Mouse (Mus musculus): ENCODE data around the gene Fam118b. TPM values are rescaled to one million over a fixed set of nuclear protein-coding genes. Genes with fewer than 3 reads are reported as not detected.
A peak's percentile ranks its signal among the peaks of the same experiment; 100 is the strongest.

The Fam118b gene
- polyA plus RNA-seq, 1 experiment from 2014 or later: 74.9 TPM

DNA sequence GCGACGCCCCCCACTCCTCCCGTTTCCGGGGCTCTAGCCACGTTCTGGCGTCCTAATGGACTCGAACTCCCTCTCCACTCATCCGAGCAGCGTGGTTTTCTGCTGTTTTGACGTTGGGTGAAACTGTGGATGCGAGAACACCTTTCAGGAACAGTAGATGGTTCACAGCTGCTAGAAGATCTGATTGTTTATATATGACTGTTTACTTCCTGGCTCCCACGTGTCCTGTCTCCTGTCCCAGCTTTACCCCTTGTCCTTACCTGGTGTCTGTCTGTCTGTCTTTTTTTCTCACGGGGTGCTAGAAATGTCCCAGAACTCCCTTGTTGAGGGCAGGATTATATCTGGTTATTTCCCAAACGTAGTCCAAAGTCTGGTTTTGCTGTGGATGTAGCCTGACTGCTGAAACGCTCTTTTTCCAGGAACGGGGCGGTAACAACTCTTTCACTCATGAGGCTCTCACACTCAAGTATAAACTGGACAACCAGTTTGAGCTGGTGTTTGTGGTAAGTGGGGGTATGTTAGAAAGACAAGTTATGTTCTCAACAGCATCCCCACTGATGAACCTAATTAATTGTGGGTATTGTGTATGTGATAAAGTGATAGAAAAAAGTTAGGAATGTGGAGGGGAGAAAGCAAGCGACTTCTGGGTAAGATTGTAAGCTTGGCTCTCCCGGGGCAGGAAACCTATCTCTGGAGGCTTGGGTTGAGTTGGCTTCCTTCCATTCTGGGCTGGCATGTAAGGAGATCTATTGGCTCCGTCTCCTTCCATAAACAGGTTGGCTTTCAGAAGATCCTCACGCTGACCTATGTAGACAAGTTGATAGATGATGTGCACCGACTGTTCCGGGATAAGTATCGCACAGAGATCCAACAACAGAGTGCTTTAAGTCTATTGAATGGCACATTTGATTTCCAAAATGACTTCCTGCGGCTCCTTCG, 55.8 kb downstream of the Fam118b start:
- Histone ChIP-seq H3K36me3 (ENCODE audit: control insufficient read depth, insufficient read depth, low read length) (peaks cover 20% of the 10 kb centered on the region), H3K9me3 (ENCODE audit: control insufficient read depth, low read length) (no peaks in the 10 kb centered on the region), H3K4me1 (ENCODE audit: control insufficient read depth, insufficient read depth, low read length) (0 out of 2 replicates have a peak, but pooled peaks cover 4% of the 10 kb centered on the region), H3K4me2 (ENCODE audit: low read depth) (peak overlapping the region; percentile 53), H3K27me3 (ENCODE audit: control insufficient read depth, insufficient read depth, low read length) (no peaks in the 10 kb centered on the region), H3K9ac (ENCODE audit: low read length) (peak overlapping the region; percentile 71), H3K27ac (ENCODE audit: low read depth, low read length) (no peak overlapping the region), H3K4me3 (ENCODE audit: low read depth, low read length) (peak overlapping the region; percentile 72)
- no peak for ATAC-seq (ENCODE audit: insufficient read depth, low FRiP score, low TSS enrichment)
- WGBS: 37% methylated on average over 26 of the region's 26 CpGs
- peak; percentile 18 for DNase-seq (ENCODE audit: low spot score)

GRCm38 (mm10) chr9:35210542-35211474, 56.8 kb downstream of the Fam118b start, which contains the start of gene Foxred1:
TSS of gene Foxred1 (minus strand) at chr9:35211055.
- DNase-seq (ENCODE audit: low spot score) (peak; percentile 100), ATAC-seq (ENCODE audit: insufficient read depth, low FRiP score, low TSS enrichment) (peak; percentile 100)
- WGBS: under 1% methylated on average over 72 of the region's 72 CpGs
- H3K36me3 ChIP-seq (ENCODE audit: control insufficient read depth, insufficient read depth, low read length): peaks cover 22% of the 10 kb centered on the region
- peak within 1 kb of the TSS; percentile 85 for H3K9ac ChIP-seq (ENCODE audit: low read length)
- H3K4me1 ChIP-seq (ENCODE audit: control insufficient read depth, insufficient read depth, low read length): 0 out of 2 replicates have a peak, but pooled peaks cover 4% of the 10 kb centered on the region
- H3K27me3 ChIP-seq (ENCODE audit: control insufficient read depth, insufficient read depth, low read length): no peaks in the 10 kb centered on the region
- H3K4me3 ChIP-seq (ENCODE audit: low read depth, low read length): peak within 1 kb of the TSS; percentile 72
- peak within 1 kb of the TSS; percentile 80 for H3K27ac ChIP-seq (ENCODE audit: low read depth, low read length)
- H3K4me2 ChIP-seq (ENCODE audit: low read depth): peak within 1 kb of the TSS; percentile 95
- H3K9me3 ChIP-seq (ENCODE audit: control insufficient read depth, low read length): no peaks in the 10 kb centered on the region

- H3K4me3 ChIP-seq (ENCODE audit: low read depth, low read length): no peak overlapping the region
- DNase-seq (ENCODE audit: low spot score) (no peak), ATAC-seq (ENCODE audit: insufficient read depth, low FRiP score, low TSS enrichment) (no peak)
- H3K9ac ChIP-seq (ENCODE audit: low read length): no peak overlapping the region
- no peak overlapping the region for H3K27ac ChIP-seq (ENCODE audit: low read depth, low read length)
- peaks cover 8% of the 10 kb centered on the region for H3K36me3 ChIP-seq (ENCODE audit: control insufficient read depth, insufficient read depth, low read length)
- 96% methylated on average over 2 of the region's 2 CpGs for WGBS
- no peak overlapping the region for H3K4me2 ChIP-seq (ENCODE audit: low read depth)
- no peaks in the 10 kb centered on the region; the same call in 1 of the 2 replicates for H3K4me1 ChIP-seq (ENCODE audit: control insufficient read depth, insufficient read depth, low read length)
- H3K27me3 ChIP-seq (ENCODE audit: control insufficient read depth, insufficient read depth, low read length): no peaks in the 10 kb centered on the region
- no peaks in the 10 kb centered on the region for H3K9me3 ChIP-seq (ENCODE audit: control insufficient read depth, low read length)
These were observed 63.2 kb downstream of the Fam118b start for GRCm38 (mm10) chr9:35204421-35204820.

DNA sequence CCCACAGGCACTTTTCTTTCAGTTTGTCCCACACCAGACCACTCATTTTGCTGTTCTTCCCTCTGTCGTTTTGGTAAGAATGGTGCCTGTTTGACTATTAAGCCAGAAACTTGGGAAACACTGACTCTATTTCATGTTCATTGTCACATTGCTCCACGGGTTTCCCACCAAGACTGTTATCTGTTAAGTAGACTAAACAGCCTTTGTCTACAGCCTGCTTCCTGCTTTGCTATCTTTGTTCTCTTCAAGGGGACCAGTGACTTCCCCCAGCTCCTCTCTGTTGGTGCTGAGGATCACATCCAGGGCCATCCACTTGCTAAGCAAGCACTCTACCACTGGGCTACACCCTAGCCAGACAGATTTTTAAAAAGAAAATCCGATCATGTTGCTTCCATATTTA, 64.1 kb downstream of the Fam118b start:
- no peak overlapping the region for H3K4me2 ChIP-seq (ENCODE audit: low read depth)
- no peak overlapping the region for H3K4me3 ChIP-seq (ENCODE audit: low read depth, low read length)
- ATAC-seq (ENCODE audit: insufficient read depth, low FRiP score, low TSS enrichment) (no peak), DNase-seq (ENCODE audit: low spot score) (no peak)
- H3K9me3 ChIP-seq (ENCODE audit: control insufficient read depth, low read length): no peaks in the 10 kb centered on the region
- peaks cover 8% of the 10 kb centered on the region for H3K36me3 ChIP-seq (ENCODE audit: control insufficient read depth, insufficient read depth, low read length)
- H3K9ac ChIP-seq (ENCODE audit: low read length): no peak overlapping the region
- H3K4me1 ChIP-seq (ENCODE audit: control insufficient read depth, insufficient read depth, low read length): no peaks in the 10 kb centered on the region; the same call in 1 of the 2 replicates
- no peaks in the 10 kb centered on the region for H3K27me3 ChIP-seq (ENCODE audit: control insufficient read depth, insufficient read depth, low read length)
- WGBS: 76% methylated on average over 3 of the region's 3 CpGs
- H3K27ac ChIP-seq (ENCODE audit: low read depth, low read length): no peak overlapping the region

GRCm38 (mm10) chr9:35200529-35201060, 67.0 kb downstream of the Fam118b start:
- Histone ChIP-seq H3K4me3 (ENCODE audit: low read depth, low read length) (peak overlapping the region; percentile 63), H3K27me3 (ENCODE audit: control insufficient read depth, insufficient read depth, low read length) (no peaks in the 10 kb centered on the region), H3K9me3 (ENCODE audit: control insufficient read depth, low read length) (no peaks in the 10 kb centered on the region), H3K36me3 (ENCODE audit: control insufficient read depth, insufficient read depth, low read length) (peaks cover 2% of the 10 kb centered on the region; the same call in 1 of the 2 replicates), H3K9ac (ENCODE audit: low read length) (peak overlapping the region; percentile 84), H3K4me1 (ENCODE audit: control insufficient read depth, insufficient read depth, low read length) (no peaks in the 10 kb centered on the region; the same call in 1 of the 2 replicates), H3K4me2 (ENCODE audit: low read depth) (peak overlapping the region; percentile 66), H3K27ac (ENCODE audit: low read depth, low read length) (no peak overlapping the region)
- no peak for ATAC-seq (ENCODE audit: insufficient read depth, low FRiP score, low TSS enrichment)
- DNase-seq (ENCODE audit: low spot score): no peak
- WGBS: 67% methylated on average over 9 of the region's 9 CpGs

- Histone ChIP-seq H3K36me3 (ENCODE audit: control insufficient read depth, insufficient read depth, low read length) (peaks cover 2% of the 10 kb centered on the region; the same call in 1 of the 2 replicates), H3K9ac (ENCODE audit: low read length) (peak within 1 kb of the TSS; percentile 84), H3K4me1 (ENCODE audit: control insufficient read depth, insufficient read depth, low read length) (no peaks in the 10 kb centered on the region; the same call in 1 of the 2 replicates), H3K9me3 (ENCODE audit: control insufficient read depth, low read length) (no peaks in the 10 kb centered on the region), H3K4me2 (ENCODE audit: low read depth) (peak within 1 kb of the TSS; percentile 66), H3K27ac (ENCODE audit: low read depth, low read length) (peak within 1 kb of the TSS; percentile 29; the same call in 1 of the 2 replicates), H3K27me3 (ENCODE audit: control insufficient read depth, insufficient read depth, low read length) (no peaks in the 10 kb centered on the region), H3K4me3 (ENCODE audit: low read depth, low read length) (peak within 1 kb of the TSS; percentile 63)
- DNase-seq (ENCODE audit: low spot score) (peak; percentile 94), ATAC-seq (ENCODE audit: insufficient read depth, low FRiP score, low TSS enrichment) (peak; percentile 96)
- WGBS: under 1% methylated on average over 26 of the region's 44 CpGs
These were observed 67.7 kb downstream of the Fam118b start, which contains the start of the genes Srpr and Tirap for GRCm38 (mm10) chr9:35199772-35200471. TSS of gene Srpr (plus strand) at chr9:35200175. TSS of gene Tirap (minus strand) at chr9:35200291.

DNA sequence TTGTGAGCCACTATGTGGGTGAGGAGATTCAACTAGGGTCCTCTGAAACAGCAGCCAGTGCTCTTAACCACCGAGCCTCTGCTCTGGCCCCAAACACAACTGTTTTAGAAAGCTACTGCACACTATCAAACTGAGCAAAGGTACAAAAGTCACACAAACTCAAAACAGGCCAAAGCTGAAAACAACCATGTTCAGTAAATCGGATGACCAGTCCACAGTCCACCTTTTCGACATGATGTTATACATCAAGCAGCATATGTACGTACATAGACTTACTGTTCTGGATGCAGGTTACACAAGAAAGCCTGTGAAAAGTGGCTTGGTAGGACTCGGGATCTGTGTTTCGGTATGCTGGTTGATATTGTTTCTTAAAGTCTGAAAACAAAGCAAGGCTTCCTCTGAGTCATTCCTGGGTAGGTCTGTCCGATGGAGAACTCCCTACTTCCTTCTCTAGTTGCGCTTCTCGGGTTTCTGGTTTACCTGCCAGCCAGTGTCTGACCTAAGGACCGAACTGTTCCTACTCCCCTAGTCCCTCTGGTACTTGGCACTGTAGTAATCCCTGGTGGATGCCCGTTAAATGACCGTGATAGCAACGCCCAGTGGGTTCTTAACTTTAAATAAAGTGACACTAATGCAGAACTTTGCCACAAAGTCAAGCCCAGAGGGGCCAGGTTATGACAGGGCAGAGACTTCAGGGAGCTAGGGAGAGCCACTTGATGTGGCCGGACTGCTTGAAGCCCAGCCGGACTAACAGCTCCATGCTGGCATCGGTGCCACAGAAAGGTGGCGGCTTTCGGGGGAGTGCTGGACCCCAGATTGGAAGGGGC, 68.4 kb downstream of the Fam118b start:
- DNase-seq (ENCODE audit: low spot score): no peak
- H3K9me3 ChIP-seq (ENCODE audit: control insufficient read depth, low read length): no peaks in the 10 kb centered on the region
- no peaks in the 10 kb centered on the region; the same call in 1 of the 2 replicates for H3K4me1 ChIP-seq (ENCODE audit: control insufficient read depth, insufficient read depth, low read length)
- H3K36me3 ChIP-seq (ENCODE audit: control insufficient read depth, insufficient read depth, low read length): no peaks in the 10 kb centered on the region
- H3K4me3 ChIP-seq (ENCODE audit: low read depth, low read length): peak overlapping the region; percentile 63
- no peaks in the 10 kb centered on the region for H3K27me3 ChIP-seq (ENCODE audit: control insufficient read depth, insufficient read depth, low read length)
- H3K9ac ChIP-seq (ENCODE audit: low read length): peak overlapping the region; percentile 84
- 28% methylated on average over 18 of the region's 18 CpGs for WGBS
- no peak overlapping the region; the same call in 1 of the 2 replicates for H3K27ac ChIP-seq (ENCODE audit: low read depth, low read length)
- ATAC-seq (ENCODE audit: insufficient read depth, low FRiP score, low TSS enrichment): peak; percentile 20
- H3K4me2 ChIP-seq (ENCODE audit: low read depth): peak overlapping the region; percentile 66

Data from neural tube, embryonic 11.5 days (tissue).